Mouse (Mus musculus) thymus, adult 2 months (tissue): ENCODE results near the gene Nfyc.

Experiments
- CTCF ChIP-seq: fragments of 200-500 bp; IDR thresholded peaks from 2 replicates; pipeline ENCODE4 v1.5.1; 2012; ENCODE audit warnings: mild to moderate bottlenecking, control low read depth, low read length, moderate library complexity, borderline replicate concordance; ENCODE audit not compliant: control insufficient read depth, poor library complexity, insufficient read depth; ENCODE audit errors: extremely low read depth
- POLR2A ChIP-seq: fragments of 200-500 bp; IDR thresholded peaks from 2 replicates; pipeline ENCODE4 v1.6.1; 2012; ENCODE audit warnings: mild to moderate bottlenecking, low read length, control low read depth, moderate library complexity; ENCODE audit not compliant: control insufficient read depth, poor library complexity, insufficient read depth; ENCODE audit errors: extremely low read depth

DNA sequence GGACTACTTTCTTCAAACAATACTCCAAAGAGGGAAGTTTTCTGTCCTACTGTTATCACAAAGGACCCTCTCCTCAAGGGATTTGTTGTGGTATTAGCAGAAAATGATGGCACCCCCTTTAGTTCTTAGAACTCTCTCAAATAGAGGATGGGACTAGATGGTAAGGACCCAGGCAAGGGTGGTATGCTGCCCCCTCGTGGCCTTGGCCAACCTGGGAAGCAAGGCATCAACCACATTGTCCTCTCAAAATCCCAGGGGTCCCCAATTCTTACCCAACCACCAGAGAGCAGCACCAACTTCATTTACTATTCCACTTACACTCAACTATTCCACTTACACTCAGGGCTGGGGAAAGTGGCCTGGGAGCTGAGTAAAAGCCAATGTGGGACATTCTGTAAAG is 76.1 kb downstream of the Nfyc start:
- TF ChIP-seq POLR2A = no peak
- TF ChIP-seq CTCF = peak; percentile 80; the same call in 1 of the 2 replicates
